Mouse (Mus musculus) megakaryocyte progenitor cell, adult 5-6 weeks (primary cell): ENCODE measurements around the gene Asic4. TPM values are rescaled to one million over a fixed set of nuclear protein-coding genes. Genes with fewer than 3 reads are reported as not detected.

Source experiments
- ATAC-seq: replicated peaks from 2 replicates; pipeline ENCODE4 v1.8.0; 2016; ENCODE audit warnings: mild to moderate bottlenecking, moderate TSS enrichment, inconsistent platforms; ENCODE audit not compliant: poor library complexity
- total RNA-seq, 2 experiments: library from RNA; stranded (forward) in 1 of 2; stranded (reverse) in 1 of 2; fragments of 157-497, 149-512 nt in 1 of 2; fragments of 200-1000 nt in 1 of 2; gene quantifications; 2 replicates each; pipeline versions ENCODE4 v1.2.3 to v1.2.4; 2015 to 2017

Asic4 gene
- total RNA-seq, 2 experiments from 2014 or later, result not detected

DNA sequence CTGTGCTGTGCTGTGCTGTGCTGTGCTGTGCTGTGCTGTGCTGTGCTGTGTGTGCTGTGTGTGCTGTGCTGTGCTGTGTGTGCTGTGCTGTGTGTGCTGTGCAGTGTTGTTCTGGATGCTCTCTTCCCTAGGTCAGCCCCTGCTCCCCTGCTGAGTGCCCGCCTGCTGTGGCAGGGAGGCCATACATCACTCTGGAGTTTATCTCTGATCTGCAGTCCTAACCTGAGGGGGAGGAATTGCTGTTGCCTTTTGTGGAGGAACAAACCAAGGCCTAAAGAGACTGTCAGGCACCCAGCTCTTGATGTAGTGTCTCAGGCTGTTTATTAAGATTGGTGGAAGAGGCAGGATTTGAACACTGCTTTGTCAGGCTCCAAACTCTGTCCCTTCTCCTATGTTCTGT lies 12.4 kb downstream of the Asic4 start:
- peak; percentile 55 for ATAC-seq

DNA sequence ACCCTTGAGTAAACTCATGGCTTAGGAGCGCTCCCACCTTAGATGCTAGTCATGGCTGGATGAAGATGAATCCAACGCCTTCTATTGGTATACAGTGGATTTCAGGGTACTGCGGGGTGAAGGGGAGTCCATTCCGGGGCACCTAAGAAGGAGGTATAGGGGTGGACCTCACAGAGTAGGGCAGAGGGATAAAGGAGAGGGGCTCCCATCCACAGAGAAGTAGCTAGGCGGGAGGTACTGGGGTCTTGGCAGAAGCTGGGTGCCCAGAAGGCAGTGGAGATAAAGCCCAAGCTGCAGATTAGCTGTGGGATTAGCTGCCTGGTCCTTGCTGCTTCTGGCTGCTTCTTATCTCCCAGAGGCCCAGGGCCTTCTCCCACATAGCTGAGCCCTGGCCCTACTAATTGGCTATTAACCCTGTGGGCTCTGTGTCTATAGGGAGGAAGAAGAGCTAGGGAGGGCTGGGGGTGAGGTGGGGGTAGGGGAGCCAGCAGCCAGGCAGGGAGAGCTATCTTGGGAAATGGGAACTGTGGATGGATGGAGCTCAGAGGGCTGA lies 13.5 kb downstream of the Asic4 start:
- peak; percentile 62 for ATAC-seq

DNA sequence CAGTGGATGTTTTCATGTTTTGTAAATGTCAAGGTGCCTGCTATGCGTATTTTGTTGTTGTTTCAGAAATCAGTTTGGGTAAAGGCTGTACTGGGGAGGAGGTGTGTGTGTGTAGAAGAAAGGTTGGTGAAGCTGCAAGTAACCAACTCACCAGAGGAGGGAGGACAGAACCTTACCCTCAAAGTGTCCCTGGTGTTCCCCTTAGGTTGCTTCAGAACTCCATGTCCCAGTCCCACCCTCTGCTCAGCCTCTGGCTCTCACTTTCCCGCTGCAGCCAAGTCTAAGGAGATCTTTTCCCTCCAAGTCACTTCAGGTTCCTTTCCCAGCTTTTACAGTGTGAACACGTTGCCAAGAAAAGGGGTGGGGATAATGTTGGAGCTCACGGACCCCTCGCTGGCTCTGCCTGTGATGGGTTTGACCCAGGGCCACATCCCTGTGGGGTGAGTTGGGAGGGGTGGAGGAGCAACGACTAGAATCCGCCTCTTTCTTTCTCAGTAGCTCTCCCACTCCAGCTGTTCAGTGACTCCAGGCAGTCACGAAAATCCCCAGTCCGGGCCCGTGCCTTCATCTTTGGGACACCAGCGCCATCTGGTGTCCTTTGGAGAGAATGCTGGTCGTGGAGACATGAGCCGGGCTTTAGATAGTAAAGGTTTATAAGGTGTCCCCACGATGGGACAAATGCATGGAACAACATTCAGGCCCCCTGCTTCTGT lies 17.1 kb downstream of the Asic4 start:
- peak; percentile 81 for ATAC-seq

- no peak for ATAC-seq
Observed at GRCm38 (mm10) chr1:75469287-75469825, 19.1 kb downstream of the Asic4 start.

- ATAC-seq, result no peak
Observed at GRCm38 (mm10) chr1:75476441-75476840, 26.2 kb downstream of the Asic4 start.

DNA sequence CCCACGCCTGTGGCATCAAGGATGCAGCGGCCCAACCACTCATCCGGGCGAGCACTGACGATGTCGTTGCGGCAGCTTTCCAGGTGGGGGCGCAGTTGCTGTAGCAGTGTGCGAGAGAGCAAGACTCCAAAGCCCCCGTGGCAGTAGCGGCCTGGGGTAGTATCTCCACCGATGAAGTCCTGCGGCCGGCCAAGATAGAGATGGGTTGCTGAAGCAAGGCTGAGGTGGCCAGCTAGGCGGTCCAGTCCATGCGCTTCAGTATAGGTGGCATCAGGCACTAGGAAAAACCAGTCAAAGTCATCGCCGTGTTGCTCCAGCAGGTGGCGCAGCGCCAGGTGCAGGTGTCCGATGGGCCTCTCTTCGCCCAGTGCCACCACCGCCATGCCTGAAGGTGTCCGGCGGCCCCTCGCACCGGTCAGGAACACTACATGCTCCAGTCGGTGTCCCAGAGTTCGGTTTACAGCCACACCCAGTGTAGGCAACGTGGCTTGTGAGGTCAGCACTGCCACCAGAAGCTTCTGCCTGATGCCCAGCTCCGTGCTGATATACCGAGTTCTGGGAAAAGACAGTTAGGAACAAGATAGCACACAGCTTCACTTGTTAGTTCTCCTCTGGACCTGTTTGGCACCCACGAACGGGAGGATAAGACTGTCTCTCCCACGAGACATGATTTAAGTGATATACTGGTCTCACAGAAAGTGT lies 27.2 kb downstream of the Asic4 start:
- ATAC-seq, result peak; percentile 64

DNA sequence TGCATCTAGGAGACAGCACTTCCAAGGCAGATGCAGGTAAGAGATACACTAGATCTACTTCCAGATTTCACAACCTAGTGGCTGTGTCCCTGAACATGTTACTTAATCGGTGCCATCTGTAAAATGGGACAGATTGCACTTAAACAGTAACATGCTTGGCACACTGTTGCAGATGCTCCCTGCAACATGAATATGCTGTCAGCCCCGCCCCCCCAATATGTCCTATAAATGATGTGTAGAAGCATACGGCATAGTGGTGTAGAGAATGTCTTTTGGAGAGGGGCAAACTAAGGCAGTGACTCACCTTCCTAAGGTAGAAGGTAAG lies 27.7 kb downstream of the Asic4 start:
- ATAC-seq, result no peak

GRCm38 (mm10) chr1:75478497-75478896 lies 28.3 kb downstream of the Asic4 start:
- ATAC-seq, result no peak

GRCm38 (mm10) chr1:75478916-75479634 lies 28.8 kb downstream of the Asic4 start, which contains the start of the genes Chpf and Tmem198:
Chpf (minus strand) TSS chr1:75479307.
Tmem198 (plus strand) TSS chr1:75479532.
- peak; percentile 86 for ATAC-seq

GRCm38 (mm10) chr1:75479635-75479989 lies 29.4 kb downstream of the Asic4 start:
- ATAC-seq, result no peak

GRCm38 (mm10) chr1:75480036-75480435 lies 29.8 kb downstream of the Asic4 start:
- no peak for ATAC-seq

- no peak for ATAC-seq
Observed at GRCm38 (mm10) chr1:75480735-75481134, 30.5 kb downstream of the Asic4 start.

DNA sequence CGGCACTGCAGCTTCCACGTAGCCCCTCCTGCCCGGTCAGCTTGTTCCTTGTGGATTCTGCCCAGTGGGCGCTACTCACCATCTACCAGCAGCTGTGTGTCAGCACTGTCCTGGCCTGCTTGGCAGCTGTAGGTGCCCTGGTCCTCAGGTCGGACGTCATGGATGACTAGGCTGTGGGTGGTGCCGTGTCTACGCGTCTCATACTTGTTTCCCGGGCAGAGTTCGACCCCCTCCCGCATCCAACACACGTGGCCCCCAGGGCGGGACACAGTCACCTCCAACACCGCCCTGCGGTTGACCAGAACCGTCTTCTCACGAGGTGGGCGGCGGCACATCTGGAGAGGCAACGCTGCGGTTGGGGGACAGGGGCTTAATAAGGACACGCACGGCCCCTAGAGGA lies 36.3 kb downstream of the Asic4 start:
- ATAC-seq, result 0 out of 2 replicates have a peak, but pooled peaks have one; percentile 11

- no peak for ATAC-seq
Observed at GRCm38 (mm10) chr1:75487040-75487404, 36.8 kb downstream of the Asic4 start.

DNA sequence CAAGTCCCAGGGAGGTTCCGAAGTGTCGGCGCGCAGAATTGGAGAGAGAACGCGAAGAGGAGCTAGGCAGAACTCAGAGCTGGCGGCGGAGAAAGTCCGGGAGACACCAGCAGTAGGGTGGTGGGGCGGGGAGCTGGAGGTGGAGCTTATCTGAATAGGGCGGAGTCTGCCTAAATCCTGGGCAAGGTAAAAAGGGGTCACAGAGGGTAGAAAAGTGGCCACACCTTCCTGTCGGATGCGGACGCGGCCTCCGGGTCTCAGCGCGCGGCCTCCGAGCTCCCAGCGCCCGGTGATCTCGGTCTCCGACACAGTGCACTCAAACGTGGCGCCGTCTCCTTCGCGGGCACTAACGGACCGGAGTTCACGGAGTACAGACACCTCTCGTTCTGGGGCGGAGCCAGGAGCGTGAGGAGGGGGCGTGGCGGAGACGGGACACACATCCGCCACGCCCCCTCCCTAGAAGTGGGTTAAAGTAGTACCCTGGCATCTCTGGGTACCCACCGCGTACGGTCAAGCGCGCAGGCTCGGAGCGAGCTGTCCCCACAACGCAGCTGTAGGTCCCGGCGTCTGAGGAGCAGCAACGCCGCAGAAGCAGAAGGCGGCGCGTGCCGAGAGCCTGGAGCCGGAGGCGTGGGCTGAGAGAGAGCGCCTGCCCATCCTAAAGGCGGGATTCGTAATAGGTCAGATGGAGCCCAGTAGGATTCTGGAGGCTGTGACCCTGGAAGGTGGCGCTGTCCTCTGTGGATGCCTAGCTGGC lies 37.3 kb downstream of the Asic4 start:
- ATAC-seq, result peak; percentile 67

- ATAC-seq, result no peak
Observed at GRCm38 (mm10) chr1:75490785-75491551, 40.7 kb downstream of the Asic4 start.

GRCm38 (mm10) chr1:75492579-75493170 lies 42.4 kb downstream of the Asic4 start:
- no peak for ATAC-seq

DNA sequence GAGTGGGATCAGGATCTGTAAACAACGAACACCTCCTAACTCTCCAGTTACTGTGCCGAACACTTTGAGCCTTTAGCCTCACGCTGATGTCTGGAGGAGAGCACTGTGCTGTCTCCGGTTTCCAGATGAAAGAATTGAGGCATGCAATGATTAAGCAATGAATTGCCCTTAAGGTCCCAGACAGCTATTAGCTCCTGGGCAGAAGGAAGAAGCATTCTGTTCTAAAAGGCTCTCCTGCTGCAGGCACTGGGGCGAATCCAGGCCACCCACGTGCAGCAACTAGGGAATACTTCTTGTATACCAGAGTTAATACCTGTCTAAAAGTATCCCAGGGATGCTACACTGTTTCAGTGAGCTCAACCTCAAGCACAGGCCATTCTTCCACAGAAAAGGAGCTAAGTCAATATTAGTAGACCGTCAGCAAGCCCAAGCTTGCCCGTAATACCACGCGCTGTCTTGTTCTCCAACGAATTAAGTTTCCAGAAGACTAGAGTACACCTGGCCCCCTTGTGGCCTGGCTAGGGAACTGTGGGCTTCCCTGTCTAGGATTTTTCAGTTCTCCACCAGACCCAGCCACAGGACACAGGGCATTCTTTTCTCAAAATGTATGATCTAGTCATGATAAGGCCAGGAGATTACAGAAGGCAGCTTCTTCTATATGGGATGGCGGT lies 44.8 kb downstream of the Asic4 start:
- ATAC-seq, result peak; percentile 86

- ATAC-seq, result no peak
Observed at GRCm38 (mm10) chr1:75498897-75499296, 48.7 kb downstream of the Asic4 start.
